In genomic region chr8:72654565-72655521, GRCm38 (mm10) we compare ENCODE assay signal across 8 mouse cellular contexts. TPM values are rescaled to one million over a fixed set of nuclear protein-coding genes. Genes with fewer than 3 reads are reported as not detected.
DNase-seq lines count a peak whose midpoint lies in the region; ATAC-seq lines count a peak whose summit lies in the region.

No protein-coding gene starts in this region.

- WGBS in limb, embryonic 12.5 days = 22% methylated on average over 13 of the region's 13 CpGs
- WGBS in neural tube, embryonic 12.5 days = 23% methylated on average over 13 of the region's 13 CpGs

- peak overlapping the region; percentile 56 for H3K27ac ChIP-seq in limb, embryonic 12.5 days
- peak overlapping the region; percentile 57 for H3K27ac ChIP-seq in neural tube, embryonic 12.5 days

- H3K4me3 ChIP-seq in limb, embryonic 12.5 days (replicated peaks) = no peak overlapping the region
- no peak overlapping the region for H3K4me3 ChIP-seq in neural tube, embryonic 12.5 days

- H3K9ac ChIP-seq in limb, embryonic 12.5 days (replicated peaks) = no peak overlapping the region
- H3K9ac ChIP-seq in neural tube, embryonic 12.5 days = no peak overlapping the region

- no peaks in the 10 kb centered on the region for H3K27me3 ChIP-seq in limb, embryonic 12.5 days
- H3K27me3 ChIP-seq in neural tube, embryonic 12.5 days (replicated peaks) = no peaks in the 10 kb centered on the region

- no peak for ATAC-seq in CD4-positive, CD25-positive, alpha-beta regulatory T cell, adult 4 months
- peak; percentile 87 for ATAC-seq in granulocyte monocyte progenitor cell, adult 5-6 weeks (replicated peaks; ENCODE audit: poor library complexity, severe bottlenecking)
- 0 out of 2 replicates have a peak, but pooled peaks have one; percentile 67 for ATAC-seq in limb, embryonic 12.5 days (ENCODE audit: insufficient number of reproducible peaks, insufficient read depth, low FRiP score, low TSS enrichment, low read depth)
- peak; percentile 96 for ATAC-seq in neural tube, embryonic 12.5 days (ENCODE audit: low FRiP score, low read depth)

- DNase-seq in CD4-positive, CD25-positive, alpha-beta regulatory T cell, adult 2 months (ENCODE audit: low read depth, low spot score) = peak; percentile 10
- DNase-seq in thymus, postnatal 0 days (ENCODE audit: low spot score) = peak; percentile 75
- DNase-seq in thymus, adult 18-20 months = no peak
- DNase-seq in spleen, adult 12 weeks (ENCODE audit: low spot score) = no peak

- H3K4me1 ChIP-seq in limb, embryonic 12.5 days (replicated peaks) = peaks cover 10% of the 10 kb centered on the region
- H3K4me1 ChIP-seq in neural tube, embryonic 12.5 days = peaks cover 15% of the 10 kb centered on the region

- no peaks in the 10 kb centered on the region for H3K36me3 ChIP-seq in limb, embryonic 12.5 days
- no peaks in the 10 kb centered on the region for H3K36me3 ChIP-seq in neural tube, embryonic 12.5 days

- no peaks in the 10 kb centered on the region for H3K9me3 ChIP-seq in limb, embryonic 12.5 days
- H3K9me3 ChIP-seq in neural tube, embryonic 12.5 days = no peaks in the 10 kb centered on the region

- H3K4me2 ChIP-seq in limb, embryonic 12.5 days = peak overlapping the region; percentile 35
- peak overlapping the region; percentile 36 for H3K4me2 ChIP-seq in neural tube, embryonic 12.5 days (replicated peaks)

RNA-seq across cellular contexts. Expression of gene Nwd1, which starts 8.3 kb away (rescaled TPM):
- polyA plus RNA-seq in CD4-positive, CD25-positive, alpha-beta regulatory T cell, adult 4 months (2017; shearing (Covaris generic)) = under 1 TPM in 1 of 2 experiments, not detected in 1; 0.14 TPM
- 2.3 and 3.1 TPM in 2 replicates for polyA plus RNA-seq in thymus, postnatal 0 days (2015; fragmentation: Nextera tagmentation; extraction: Ambion mirVana)
- 7.5 and 8.4 TPM in 2 replicates for total RNA-seq in granulocyte monocyte progenitor cell, adult 5-6 weeks (2014; fragmentation: Nextera tagmentation)
- total RNA-seq in granulocyte monocyte progenitor cell, adult 5-6 weeks (2017) = 3.8 and 4.7 TPM in 2 replicates
- polyA plus RNA-seq in limb, embryonic 12.5 days (2016; fragmentation: Nextera tagmentation; extraction: Ambion mirVana) = not detected in 2 replicates
- polyA plus RNA-seq in neural tube, embryonic 12.5 days (2016; fragmentation: Nextera tagmentation; extraction: Ambion mirVana) = 0.35 and 0.42 TPM in 2 replicates

Comparison
In these comparisons a context has a peak if more than half of its experiments do, and no peak if none do; other contexts are left out.
1. DNase-seq: peak in CD4-positive, CD25-positive, alpha-beta regulatory T cell, adult 2 months (single experiment) and thymus, postnatal 0 days (single experiment); none in thymus, adult 18-20 months (0 of 2) and spleen, adult 12 weeks (single experiment).